Mouse (Mus musculus) left cerebral cortex, postnatal 25 days (tissue): Measurements from ENCODE around the gene Dnase1l1. TPM values are rescaled to one million over a fixed set of nuclear protein-coding genes. Genes with fewer than 3 reads are reported as not detected.
A peak's percentile ranks its signal among the peaks of the same experiment; 100 is the strongest.

Experiments used
- DNase-seq, 2 experiments: peaks; one replicate each; pipeline ENCODE4 v3.0.0; 2022; ENCODE audit warnings: low spot score in 2 of 2, mixed read lengths in 1 of 2
- intact Hi-C: fragments of 180-260 bp; cut with DNase I; formaldehyde crosslinking; loops from one replicate; pipeline ENCODE4 v1.15.1; 2025
- total RNA-seq, 2 experiments: library from RNA; stranded (reverse); gene quantifications; 2 replicates each; pipeline ENCODE4 v1.2.3; 2021

The Dnase1l1 gene
- 1 to 10 TPM; 2.1 to 2.3 TPM for total RNA-seq

DNA sequence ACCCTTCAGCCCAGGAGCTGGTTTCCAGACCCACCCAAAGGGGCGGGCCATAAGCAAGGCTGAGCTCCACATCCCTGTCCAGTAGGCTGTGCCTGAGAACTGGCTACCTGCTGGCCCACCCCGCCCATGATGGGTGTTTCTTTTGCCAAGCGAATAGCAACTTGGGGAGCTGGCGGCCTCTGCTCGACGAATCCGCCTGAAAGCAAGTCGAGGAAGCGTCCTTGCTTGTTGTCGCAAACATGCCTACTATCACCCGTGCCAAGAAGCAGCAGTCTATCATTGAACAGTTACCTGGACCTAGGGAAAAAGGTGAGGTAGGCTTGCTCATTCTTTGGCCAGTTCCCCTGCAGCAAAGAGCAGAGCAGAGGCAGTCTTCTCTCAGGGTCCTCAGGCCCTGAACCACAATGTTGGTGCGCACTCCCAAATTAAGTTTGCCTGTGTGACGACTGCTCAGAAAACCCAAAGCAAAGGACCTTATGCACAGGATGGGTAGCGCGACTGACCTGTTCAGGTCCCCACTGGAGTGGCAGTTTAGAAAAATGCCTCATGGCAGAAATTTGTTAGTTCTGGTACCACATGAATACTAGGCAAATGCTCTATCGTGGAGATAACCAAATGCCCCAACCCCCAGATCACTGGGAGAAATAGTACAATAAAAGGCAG is at the start of gene Dnase1l1, which contains the start of gene Taz:
Gene Dnase1l1 (minus strand): TSS at position 606 of the 663 bp plus-strand sequence.
Gene Taz (plus strand): TSS at position 181 of the 663 bp plus-strand sequence.
- intact Hi-C loops = loop anchor here (2.0 kb wide), 2 partner anchors 15 to 23 kb away; partner anchors contain the start of genes Atp6ap1 and Gdi1
- DNase-seq = peak; percentile 39 to 49

DNA sequence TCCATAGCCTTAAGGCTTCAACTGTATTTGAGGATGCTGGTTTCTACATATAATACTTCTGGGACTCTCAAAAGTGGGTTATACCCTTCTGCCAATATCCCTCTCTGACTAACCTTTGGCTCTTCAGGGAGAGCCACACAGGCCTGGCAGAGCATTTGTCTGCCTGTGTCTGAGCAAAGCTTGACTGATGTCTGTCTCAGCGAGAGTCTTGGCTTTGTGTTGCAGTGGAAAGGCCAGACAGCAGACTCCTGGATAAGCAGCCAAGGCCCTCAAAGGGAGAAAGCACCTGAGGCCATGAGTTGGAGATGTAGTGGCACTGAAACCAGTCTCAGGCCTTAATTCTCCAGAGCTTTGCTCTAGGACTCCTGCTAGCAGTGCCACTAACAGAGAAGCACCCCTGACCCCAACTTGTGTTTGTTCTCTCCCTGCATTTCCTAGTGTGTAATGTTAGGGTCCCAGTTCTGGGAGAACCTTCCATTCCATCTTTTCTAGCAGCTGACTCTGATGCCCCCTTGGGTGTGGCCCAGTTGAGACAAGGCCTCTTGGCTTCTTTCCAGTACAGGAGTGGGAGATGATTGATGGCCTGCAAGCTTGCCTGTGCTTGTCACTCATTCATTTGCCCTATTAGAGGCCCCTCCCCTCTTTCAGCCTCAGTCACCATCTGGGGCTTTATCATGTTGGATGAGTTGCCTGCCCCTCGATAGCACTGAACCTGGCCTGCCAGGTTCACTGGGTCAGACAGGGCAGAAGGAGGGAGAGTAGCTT is 48.2 kb upstream of the Dnase1l1 start:
- DNase-seq = no peak
- intact Hi-C loops = no loop called here

DNA sequence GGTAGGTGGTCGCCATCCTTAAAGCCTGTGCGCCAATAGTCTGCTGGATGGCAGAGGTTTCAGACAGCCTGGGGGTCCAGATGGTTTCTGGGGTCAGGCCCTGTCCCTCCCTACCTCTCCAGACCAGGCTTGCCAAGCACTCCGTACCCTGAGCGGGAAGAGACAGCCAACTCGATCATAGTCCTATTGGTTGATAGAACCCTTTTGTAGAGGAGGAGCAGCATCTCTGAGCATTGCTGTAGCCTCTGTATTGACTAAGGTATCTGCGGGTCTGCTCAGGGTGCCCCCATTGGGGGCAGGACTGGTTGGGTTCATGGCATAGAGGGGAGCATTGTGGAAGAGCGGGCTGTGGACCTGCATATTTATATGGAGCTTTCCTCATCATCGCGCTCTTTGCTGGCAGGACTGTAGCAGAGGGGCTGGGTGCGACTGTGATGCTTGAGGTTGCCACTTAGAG is 47.1 kb upstream of the Dnase1l1 start:
- intact Hi-C loops = no loop called here

DNA sequence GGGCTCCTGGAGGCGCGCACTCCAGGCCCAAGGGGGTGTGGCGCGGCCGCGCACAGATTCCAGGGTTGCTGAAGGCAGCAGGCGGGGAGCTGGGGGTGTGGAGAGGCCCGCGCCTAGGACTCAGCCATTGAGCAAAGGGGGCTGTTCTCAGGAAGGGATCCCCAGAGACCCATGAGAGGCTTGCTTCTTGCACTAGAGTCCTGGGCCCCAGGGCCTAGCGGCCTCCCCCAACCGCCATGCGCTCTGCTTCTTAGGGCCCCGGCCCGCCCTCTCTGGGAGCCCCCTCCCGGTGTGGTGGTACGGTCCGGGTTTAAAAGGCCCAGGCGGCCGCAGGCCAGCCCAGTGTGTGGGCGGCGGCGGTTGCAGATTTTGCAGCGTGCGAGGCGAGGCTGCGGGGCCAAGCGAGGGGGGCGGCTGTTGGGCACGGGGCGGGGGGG is 46.6 kb upstream of the Dnase1l1 start, which contains the start of gene Plxna3:
Gene Plxna3 (plus strand): TSS at position 342 of the 437 bp plus-strand sequence.
- peak; percentile 47 to 55 for DNase-seq
- intact Hi-C loops = no loop called here

More for the DNA sequence above, 47.1 kb upstream of the Dnase1l1 start:
- no peak for DNase-seq

DNA sequence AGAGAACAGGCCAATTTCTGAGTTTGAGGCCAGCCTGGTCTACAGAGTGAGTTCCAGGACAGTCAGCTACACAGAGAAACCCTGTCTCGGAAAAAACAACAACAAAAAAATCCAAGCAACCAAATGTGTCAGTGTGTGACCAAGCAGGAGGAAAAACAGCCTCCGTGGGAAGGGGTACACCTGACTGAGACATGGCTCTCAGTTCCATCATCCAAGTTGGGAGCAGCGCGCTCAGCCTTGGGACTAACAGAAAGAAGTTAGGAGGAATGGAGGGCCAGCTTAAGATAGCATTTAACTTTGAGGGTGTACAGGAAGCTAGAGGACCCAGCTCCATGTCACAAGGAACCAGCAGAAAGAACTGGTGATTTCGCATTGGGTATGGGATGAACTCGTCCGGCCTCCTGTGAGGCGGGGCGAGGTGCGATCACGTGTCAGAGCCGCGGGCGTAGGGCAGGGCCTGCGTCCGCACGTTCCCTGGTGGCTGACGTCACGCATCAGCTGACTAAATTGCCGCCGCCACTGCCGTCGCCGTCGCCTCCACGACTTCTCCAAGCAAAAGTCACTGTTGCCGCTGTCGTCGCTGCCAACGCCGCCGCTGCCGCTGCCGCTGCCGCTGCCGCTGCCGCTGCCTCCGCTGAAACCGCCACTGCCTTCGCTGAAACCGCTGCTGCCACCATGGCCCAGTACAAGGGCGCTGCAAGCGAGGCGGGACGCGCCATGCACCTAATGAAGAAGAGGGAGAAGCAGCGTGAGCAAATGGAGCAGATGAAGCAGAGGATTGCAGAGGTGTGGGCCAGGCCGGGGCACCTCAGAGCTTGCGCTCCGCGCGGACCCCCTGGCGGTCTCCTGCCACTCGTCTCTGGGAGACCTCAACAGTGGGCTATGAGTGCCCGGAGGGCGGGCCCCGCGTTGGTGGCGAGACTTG is 30.7 kb upstream of the Dnase1l1 start, which contains the start of gene Fam50a:
Gene Fam50a (plus strand): TSS at position 494 of the 925 bp plus-strand sequence.
- intact Hi-C loops = no loop called here
- peak; percentile 89 to 95 for DNase-seq

DNA sequence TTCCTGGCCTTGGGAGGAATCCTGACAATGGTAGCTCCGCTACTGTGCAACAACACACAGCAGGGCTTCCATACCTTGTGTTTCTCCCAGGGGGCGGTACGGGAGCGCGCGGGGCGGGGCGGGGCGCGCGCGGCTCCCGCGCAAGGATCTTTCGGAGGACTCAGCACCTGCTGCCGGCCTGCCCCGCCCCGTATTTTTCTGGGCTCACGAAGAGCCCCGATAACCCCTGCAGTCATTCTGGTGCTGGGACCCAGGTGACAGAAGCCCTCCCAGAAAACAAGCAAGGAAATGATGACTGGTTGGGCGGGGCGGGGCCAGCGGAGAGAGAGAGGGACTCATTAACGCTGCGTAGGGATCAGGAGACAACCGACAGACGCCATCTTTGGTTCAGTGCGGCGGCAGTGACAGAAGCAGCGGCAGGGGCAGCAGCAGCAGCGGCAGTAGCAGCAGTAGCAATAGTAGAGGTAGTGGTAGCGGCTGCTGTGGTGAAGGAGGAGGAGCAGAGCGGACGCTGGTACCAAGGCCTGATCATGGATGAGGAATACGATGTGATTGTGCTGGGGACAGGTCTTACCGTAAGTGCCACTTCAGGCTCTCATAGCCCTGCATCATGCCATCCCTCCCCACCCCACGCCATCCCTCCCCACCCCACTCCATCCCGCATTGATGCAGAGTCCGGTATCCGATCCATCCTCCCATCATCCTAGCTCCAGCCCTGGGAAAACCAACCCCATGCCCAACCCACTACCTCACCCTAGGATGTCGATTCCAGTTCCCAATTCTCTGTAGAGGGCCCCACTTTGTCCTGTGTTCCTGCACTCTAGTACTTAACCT is 22.9 kb upstream of the Dnase1l1 start, which contains the start of gene Gdi1:
Gene Gdi1 (plus strand): TSS at position 132 of the 834 bp plus-strand sequence.
- peak; percentile 63 to 67 for DNase-seq
- intact Hi-C loops = loop anchor here (2.0 kb wide), 1 partner anchor 22 kb away; the partner anchor contains the start of gene Dnase1l1

DNA sequence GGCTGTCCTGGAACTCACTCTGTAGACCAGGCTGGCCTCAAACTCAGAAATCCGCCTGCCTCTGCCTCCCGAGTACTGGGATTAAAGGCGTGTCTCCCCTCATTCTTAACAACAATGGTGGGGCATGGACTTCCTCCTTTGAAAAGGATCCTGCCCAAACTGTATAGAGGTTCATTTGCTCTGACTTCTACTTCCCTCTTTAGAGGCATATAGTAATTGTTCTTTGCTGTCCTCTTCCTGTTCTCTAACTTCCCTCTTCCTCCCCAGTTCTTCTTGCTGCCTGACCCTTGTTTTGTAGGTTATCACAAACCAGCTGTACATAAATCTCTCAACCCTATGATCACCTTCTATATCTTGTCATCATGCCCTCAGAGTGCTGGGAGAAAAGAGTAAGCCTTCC is 17.6 kb upstream of the Dnase1l1 start:
- DNase-seq = no peak
- intact Hi-C loops = no loop called here

DNA sequence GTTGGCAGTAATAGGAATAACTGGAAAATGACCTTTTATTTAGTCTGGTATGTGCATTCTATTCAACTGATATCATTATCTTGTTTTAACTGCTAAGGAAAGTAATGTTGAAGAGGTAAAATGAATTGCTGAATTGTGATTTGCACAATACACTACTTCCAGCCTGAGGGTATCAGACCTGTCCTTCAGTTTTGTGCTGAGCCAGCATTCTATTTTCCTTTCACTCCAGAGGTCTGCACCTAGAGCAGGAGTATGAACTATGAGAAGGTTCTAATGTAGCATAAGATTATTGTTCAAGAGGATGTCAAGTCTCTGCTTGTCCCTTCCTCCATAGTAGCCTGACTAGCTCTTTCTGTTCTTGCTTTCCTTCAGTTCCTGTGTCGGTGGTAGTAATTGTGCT is 16.2 kb upstream of the Dnase1l1 start:
- intact Hi-C loops = no loop called here
- no peak for DNase-seq

DNA sequence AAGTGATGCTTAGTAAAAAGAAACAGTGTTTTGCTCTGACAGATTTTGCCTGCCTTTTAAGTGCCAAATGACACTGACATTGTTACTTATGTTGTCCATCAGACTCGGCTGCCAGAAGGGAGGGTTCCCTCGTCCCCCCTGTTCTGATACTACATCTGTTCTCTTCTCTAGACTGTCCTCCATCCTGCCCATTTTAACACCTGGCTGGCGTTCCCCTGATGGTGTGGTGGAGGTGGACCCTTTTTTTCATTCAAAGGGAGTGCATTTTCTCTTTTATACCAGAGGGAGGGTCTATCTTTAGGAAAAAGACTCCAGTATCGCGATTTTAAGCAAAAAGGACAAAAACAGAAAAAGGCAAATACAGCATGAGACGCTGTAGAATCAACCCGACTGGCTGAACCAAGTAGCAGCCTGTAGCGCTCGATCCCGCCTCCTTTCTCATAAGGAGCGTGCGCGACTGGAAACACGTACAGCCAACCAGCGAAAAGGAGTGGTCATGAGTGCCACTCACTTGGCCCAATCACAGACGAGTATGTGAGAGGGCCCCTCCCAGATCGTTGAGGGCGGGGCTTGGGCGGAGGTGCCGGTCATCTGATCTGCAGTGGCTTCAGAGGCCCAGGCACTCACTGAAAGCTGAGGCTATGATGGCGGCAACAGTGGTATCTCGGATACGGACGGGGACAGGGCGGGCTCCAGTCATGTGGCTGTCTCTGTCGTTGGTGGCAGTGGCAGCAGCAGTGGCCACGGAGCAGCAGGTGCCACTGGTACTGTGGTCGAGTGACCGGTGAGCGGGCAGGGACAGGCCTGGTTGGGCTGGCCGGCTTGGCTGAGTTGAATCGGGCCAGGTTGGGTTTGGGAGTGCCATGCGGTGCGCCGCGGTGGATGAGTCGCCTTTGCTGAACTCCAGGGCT is 14.7 kb upstream of the Dnase1l1 start, which contains the start of gene Atp6ap1:
Gene Atp6ap1 (plus strand): TSS at position 560 of the 911 bp plus-strand sequence.
- DNase-seq = peak; percentile 90 to 97

DNA sequence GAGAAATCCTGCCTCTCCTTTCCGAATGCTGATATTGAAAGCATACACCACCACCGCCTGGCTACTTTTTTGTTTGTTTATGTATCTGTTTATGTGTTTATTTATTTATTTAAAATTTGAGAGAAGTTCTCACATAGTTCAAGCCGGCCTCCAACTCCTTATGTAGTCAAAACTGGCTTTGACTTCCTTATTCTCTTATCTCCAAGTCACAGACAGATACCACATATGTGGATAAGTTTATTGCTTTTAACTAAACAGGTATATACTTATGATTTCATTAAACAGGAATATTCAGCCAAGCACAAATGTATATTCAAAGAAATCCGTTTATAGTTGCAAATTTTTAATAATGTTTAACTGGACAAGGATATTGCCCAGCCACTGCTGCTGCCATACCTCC is 11.3 kb upstream of the Dnase1l1 start:
- intact Hi-C loops = no loop called here
- DNase-seq = no peak

More for the DNA sequence above, 14.7 kb upstream of the Dnase1l1 start, which contains the start of gene Atp6ap1:
- intact Hi-C loops = loop anchor here (2.0 kb wide), 1 partner anchor 14 kb away; the partner anchor contains the start of gene Dnase1l1

DNA sequence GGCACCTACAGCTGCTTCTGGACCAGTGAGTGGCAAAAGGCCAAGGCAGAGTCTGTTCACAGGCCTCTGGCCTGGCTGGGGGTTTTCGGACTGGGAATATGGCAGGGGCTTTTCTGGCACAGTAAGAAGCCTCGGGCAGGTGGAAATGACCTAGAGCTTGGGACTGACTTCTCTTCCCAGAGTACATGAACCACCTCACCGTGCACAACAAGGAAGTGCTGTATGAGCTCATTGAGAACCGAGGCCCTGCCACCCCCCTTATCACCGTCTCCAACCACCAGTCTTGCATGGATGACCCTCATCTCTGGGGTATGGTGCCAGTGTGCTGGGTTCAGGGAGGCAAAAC is 928 bp upstream of the Dnase1l1 start:
- no peak for DNase-seq
- intact Hi-C loops = loop anchor here (2.0 kb wide), 2 partner anchors 14 to 22 kb away; partner anchors contain the start of genes Atp6ap1 and Gdi1

DNA sequence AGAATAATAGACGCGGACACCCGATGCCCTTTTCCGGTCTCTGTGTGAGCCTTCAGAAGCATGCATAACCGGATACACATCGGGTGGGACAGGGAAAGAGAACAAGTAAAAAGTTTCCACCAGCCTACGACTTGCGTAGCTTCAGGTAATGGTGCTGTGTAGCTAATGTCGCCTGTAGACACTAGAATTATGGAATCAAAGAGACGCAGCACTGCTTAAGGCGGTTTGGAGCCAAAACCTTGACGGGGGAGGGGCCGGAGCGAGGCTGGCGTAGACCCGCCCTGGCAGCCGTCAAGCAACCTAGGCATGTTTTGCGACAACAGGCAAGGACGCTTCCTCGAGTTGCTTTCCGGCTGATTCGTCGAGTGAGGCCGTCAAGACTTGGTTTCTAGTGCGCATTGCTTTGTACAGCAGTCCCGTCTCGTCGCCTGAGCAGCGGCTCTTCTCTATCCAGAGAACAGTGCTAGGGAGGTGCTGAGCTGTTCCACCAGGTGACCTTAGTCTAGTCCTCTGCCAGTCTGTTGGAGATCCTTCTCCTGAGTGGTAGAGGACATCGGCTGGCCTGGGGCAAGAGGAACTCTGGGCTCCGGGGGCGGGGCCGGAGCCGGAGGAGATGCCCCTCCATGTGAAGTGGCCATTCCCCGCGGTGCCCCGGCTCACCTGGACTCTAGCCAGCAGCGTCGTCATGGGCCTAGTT is 406 bp upstream of the Dnase1l1 start:
- intact Hi-C loops = loop anchor here (2.0 kb wide), 2 partner anchors 14 to 22 kb away; partner anchors contain the start of genes Atp6ap1 and Gdi1

DNA sequence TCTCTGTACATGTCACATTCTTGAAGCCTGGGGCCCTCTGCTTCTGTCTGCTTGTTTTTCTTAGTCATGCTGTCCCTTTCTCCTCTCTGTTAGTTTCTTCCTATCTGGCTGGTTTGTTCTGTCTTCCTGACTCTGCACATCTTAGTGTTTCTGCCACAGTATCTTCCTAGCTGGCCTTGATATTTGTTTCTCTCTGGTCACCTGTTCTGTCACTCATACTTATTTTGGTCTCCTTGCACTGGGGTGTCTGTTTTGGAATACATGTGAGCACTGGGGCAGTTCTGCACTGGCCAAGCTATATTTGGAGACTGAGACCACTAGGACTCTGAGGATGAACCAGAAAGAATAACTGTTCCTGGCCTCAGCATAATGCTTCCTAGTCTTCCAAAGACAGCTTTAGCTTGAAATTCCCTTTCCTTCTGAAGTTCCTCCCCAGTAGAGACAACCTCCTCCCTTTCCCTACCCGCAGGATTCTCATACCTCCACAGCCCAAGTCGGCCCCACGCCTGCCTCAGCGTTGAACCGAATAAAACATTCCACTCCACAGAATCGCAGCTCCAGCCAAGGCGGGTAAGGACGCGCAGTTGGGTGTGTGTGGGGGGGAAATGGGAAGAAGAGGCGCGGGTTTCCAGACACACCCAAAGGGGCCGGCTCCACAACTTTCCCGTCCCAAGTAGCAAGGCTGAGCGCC is 951 bp downstream of the Dnase1l1 start:
- intact Hi-C loops = no loop called here
- DNase-seq = no peak

More for the DNA sequence above, 406 bp upstream of the Dnase1l1 start:
- peak; percentile 83 to 92 for DNase-seq

DNA sequence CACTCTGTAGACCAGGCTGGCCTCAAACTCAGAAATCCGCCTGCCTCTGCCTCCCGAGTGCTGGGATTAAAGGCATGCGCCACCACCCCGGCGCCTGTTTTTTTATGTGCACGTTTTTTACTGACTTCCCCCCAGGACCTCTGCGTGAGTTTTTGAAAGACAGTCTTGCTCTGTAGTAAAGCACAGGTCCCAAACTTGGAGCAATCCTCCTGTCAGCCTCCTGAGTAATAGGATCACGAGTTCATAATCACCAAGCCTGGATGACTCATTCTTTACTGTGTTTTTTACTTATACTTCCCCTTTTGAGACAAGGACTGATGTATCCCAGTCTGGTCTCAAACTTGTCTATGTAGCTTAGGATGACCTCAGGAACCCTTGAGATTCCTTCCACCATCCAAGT is 4.2 kb downstream of the Dnase1l1 start:
- intact Hi-C loops = no loop called here
- DNase-seq = no peak

DNA sequence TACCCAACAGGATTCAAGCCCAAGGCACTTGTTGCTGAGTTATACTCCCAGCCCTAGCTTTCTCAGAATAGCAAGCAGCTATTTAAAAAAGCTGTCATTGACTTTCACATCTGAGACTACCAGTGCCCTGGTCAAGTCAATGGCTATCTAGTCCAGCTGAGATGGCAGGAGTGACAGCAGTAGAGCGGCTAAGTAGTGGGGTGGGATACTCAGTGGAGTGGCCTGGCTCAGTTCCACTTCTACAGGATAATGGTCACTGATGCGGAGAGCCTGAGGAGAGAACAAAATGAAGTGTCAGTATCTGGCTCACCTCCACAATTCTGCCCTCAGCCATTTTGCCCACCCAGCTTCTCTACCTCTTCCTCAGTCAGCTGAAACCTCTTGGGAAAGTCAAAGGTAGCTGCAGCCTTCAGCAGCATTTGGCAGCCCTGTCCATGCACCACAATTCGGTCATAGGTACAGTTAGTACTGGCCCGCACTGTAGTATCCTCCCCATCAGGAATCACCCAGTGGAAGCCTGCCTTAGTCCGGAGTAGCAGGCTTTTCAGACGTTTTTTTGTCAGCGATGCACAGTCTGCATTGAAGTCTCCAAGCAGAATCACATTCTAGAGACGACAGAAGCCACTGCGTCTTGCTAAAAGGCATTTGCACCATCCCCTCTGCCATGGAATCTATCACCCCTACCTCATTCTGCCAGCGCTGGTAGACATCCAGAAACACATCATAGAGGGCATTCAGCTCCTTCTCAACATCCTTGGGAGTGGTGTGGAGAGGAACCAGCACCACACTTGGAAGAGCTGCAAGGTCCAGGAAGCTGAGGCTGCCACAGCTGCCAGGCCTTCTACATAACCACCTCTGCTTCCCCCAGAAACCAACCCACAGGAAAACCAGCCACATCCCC is 8.5 kb downstream of the Dnase1l1 start:
- intact Hi-C loops = no loop called here
- no peak for DNase-seq
